Mouse (Mus musculus) bone marrow macrophage, adult 2 months (primary cell): ENCODE results near the gene Meaf6.

ENCODE experiments used
- CTCF ChIP-seq: IDR thresholded peaks from 2 replicates; pipeline ENCODE4 v1.5.1; 2012; ENCODE audit warnings: low read depth, mild to moderate bottlenecking, low read length, moderate library complexity
- POLR2A ChIP-seq: IDR thresholded peaks from 2 replicates; pipeline ENCODE4 v1.6.1; 2012; ENCODE audit warnings: mild to moderate bottlenecking, low read depth, low read length, borderline replicate concordance

GRCm38 (mm10) chr4:125158081-125158480 is 73.1 kb downstream of the Meaf6 start:
- TF ChIP-seq CTCF (no peak), POLR2A (no peak)
